Mouse (Mus musculus) liver, adult (tissue): ENCODE results near the gene Iltifb.
"Not testable (repeated sequence)": the region's sequence is repeated elsewhere in the genome, so short reads cannot be mapped to it uniquely, and the experiment has no call there.

Experiments
- GATA4 ChIP-seq: IDR thresholded peaks from 2 replicates; pipeline ENCODE4 v1.6.1; 2014; ENCODE audit warnings: mild to moderate bottlenecking, low read length; ENCODE audit not compliant: insufficient replicate concordance

Gene Iltifb

GRCm38 (mm10) chr10:118294938-118295337 is at the start of gene Iltifb:
Iltifb (minus strand) TSS chr10:118295038.
- TF ChIP-seq GATA4 = no peak

GRCm38 (mm10) chr10:118343155-118343554 is 48.3 kb upstream of the Iltifb start, which contains the start of gene Gm9046:
Gm9046 (minus strand) TSS chr10:118343255.
- TF ChIP-seq GATA4 = not testable (repeated sequence)

GRCm38 (mm10) chr10:118337731-118338130 is 42.9 kb upstream of the Iltifb start, which contains the start of gene Gm9045:
Gm9045 (minus strand) TSS chr10:118337831.
- not testable (repeated sequence) for TF ChIP-seq GATA4

GRCm38 (mm10) chr10:118332308-118332707 is 37.5 kb upstream of the Iltifb start, which contains the start of gene Gm9044:
Gm9044 (minus strand) TSS chr10:118332408.
- not testable (repeated sequence) for TF ChIP-seq GATA4

- not testable (repeated sequence) for TF ChIP-seq GATA4
Observed at GRCm38 (mm10) chr10:118326869-118327268, 32.0 kb upstream of the Iltifb start, which contains the start of gene Gm9040. Gm9040 (minus strand) TSS chr10:118326969.

GRCm38 (mm10) chr10:118319024-118319423 is 24.2 kb upstream of the Iltifb start:
- TF ChIP-seq GATA4 = no peak

GRCm38 (mm10) chr10:118258388-118258787 is 36.5 kb downstream of the Iltifb start, which contains the start of gene Gm32802:
Gm32802 (plus strand) TSS chr10:118258688.
- not testable (repeated sequence) for TF ChIP-seq GATA4

- no peak for TF ChIP-seq GATA4
Observed at GRCm38 (mm10) chr10:118250852-118251295, 44.0 kb downstream of the Iltifb start.

GRCm38 (mm10) chr10:118240680-118241079 is 54.2 kb downstream of the Iltifb start, which contains the start of gene Gm32717:
Gm32717 (minus strand) TSS chr10:118240780.
- not testable (repeated sequence) for TF ChIP-seq GATA4
